Mouse (Mus musculus) intestine, embryonic 15.5 days (tissue): ENCODE measurements around the gene Ociad1. TPM values are rescaled to one million over a fixed set of nuclear protein-coding genes. Genes with fewer than 3 reads are reported as not detected.
"Not testable (repeated sequence)": the region's sequence is repeated elsewhere in the genome, so short reads cannot be mapped to it uniquely, and the experiment has no call there.

Source experiments
- ATAC-seq: fragments of 200-750 bp; cut with Nextera tagmentation; 2 replicates; pipeline ENCODE4 v1.8.0; 2017; ENCODE audit warnings: moderate TSS enrichment, moderate library complexity
- H3K27ac ChIP-seq: fragments of 300-500 bp; sonication (generic); 2 replicates; pipeline ENCODE4 v1.5.1; 2015; ENCODE audit warnings: mild to moderate bottlenecking, inconsistent platforms
- H3K27me3 ChIP-seq: fragments of 300-500 bp; sonication (generic); replicated peaks from 2 replicates; pipeline ENCODE4 v1.6.1; 2015; ENCODE audit warnings: inconsistent platforms
- H3K36me3 ChIP-seq: fragments of 300-500 bp; sonication (generic); 2 replicates; pipeline ENCODE4 v1.6.1; 2015; ENCODE audit warnings: inconsistent platforms
- H3K4me1 ChIP-seq: fragments of 300-500 bp; sonication (generic); replicated peaks from 2 replicates; pipeline ENCODE4 v1.6.1; 2015; ENCODE audit warnings: inconsistent platforms
- H3K4me2 ChIP-seq: fragments of 300-500 bp; sonication (generic); replicated peaks from 2 replicates; pipeline ENCODE4 v1.6.1; 2015; ENCODE audit warnings: mild to moderate bottlenecking, inconsistent platforms
- H3K4me3 ChIP-seq: fragments of 300-500 bp; sonication (generic); replicated peaks from 2 replicates; pipeline ENCODE4 v1.5.1; 2015; ENCODE audit warnings: inconsistent platforms
- H3K9ac ChIP-seq: fragments of 300-500 bp; sonication (generic); 2 replicates; pipeline ENCODE4 v1.6.1; 2015; ENCODE audit warnings: inconsistent platforms
- H3K9me3 ChIP-seq: fragments of 300-500 bp; sonication (generic); 2 replicates; pipeline ENCODE4 v1.6.1; 2016; ENCODE audit warnings: inconsistent platforms
- WGBS: fragments of 180-500 bp; shearing (Covaris S2); methylation state at CpG from one replicate; pipeline ENCODE4 v1.1.7; 2015; 5-methylcytosine and 5-hydroxymethylcytosine counted together
- polyA plus RNA-seq: library from polyadenylated mRNA; unstranded; fragments of >200 nt; fragmentation: Nextera tagmentation; extraction: Ambion mirVana; gene quantifications from 2 replicates; pipeline ENCODE4 v1.2.1, GENCODE M21; 2015

Ociad1 gene
- polyA plus RNA-seq, 1 experiment from 2014 or later = 246 TPM

GRCm38 (mm10) chr5:73322684-73323083, 30.1 kb downstream of the Ociad1 start:
- H3K27ac ChIP-seq, H3K27me3 ChIP-seq, ATAC-seq, H3K9me3 ChIP-seq, H3K4me1 ChIP-seq, H3K4me3 ChIP-seq, H3K9ac ChIP-seq, H3K4me2 ChIP-seq, H3K36me3 ChIP-seq: not testable (repeated sequence)
- 98% methylated on average over 1 of the region's 1 CpGs for WGBS

- ATAC-seq = no peak
- WGBS = 74% methylated on average over 5 of the region's 5 CpGs
- no peaks in the 10 kb centered on the region for H3K4me1 ChIP-seq
- no peak overlapping the region for H3K9ac ChIP-seq
- no peak overlapping the region for H3K4me2 ChIP-seq
- H3K4me3 ChIP-seq = no peak overlapping the region
- H3K36me3 ChIP-seq = no peaks in the 10 kb centered on the region
- H3K9me3 ChIP-seq = no peaks in the 10 kb centered on the region
- H3K27me3 ChIP-seq = no peaks in the 10 kb centered on the region
- H3K27ac ChIP-seq = no peak overlapping the region
Measured at GRCm38 (mm10) chr5:73323602-73324001, 31.0 kb downstream of the Ociad1 start.

- no peak for ATAC-seq
- Histone ChIP-seq H3K4me3 (no peak overlapping the region), H3K9ac (no peak overlapping the region), H3K27me3 (no peaks in the 10 kb centered on the region), H3K36me3 (no peaks in the 10 kb centered on the region), H3K4me2 (no peak overlapping the region), H3K4me1 (no peaks in the 10 kb centered on the region), H3K27ac (no peak overlapping the region), H3K9me3 (no peaks in the 10 kb centered on the region)
- 63% methylated on average over 8 of the region's 8 CpGs for WGBS
Measured at GRCm38 (mm10) chr5:73324526-73325170, 32.1 kb downstream of the Ociad1 start.

- H3K27ac ChIP-seq = no peak overlapping the region
- no peaks in the 10 kb centered on the region for H3K27me3 ChIP-seq
- H3K36me3 ChIP-seq = no peaks in the 10 kb centered on the region; the same call in 1 of the 2 replicates
- no peaks in the 10 kb centered on the region for H3K9me3 ChIP-seq
- no peak overlapping the region for H3K9ac ChIP-seq
- no peak overlapping the region for H3K4me2 ChIP-seq
- no peak overlapping the region for H3K4me3 ChIP-seq
- 11% methylated on average over 4 of the region's 4 CpGs for WGBS
- ATAC-seq = peak; percentile 55
- peaks cover 12% of the 10 kb centered on the region for H3K4me1 ChIP-seq
Measured at GRCm38 (mm10) chr5:73331002-73331401, 38.4 kb downstream of the Ociad1 start.

GRCm38 (mm10) chr5:73336448-73336847, 43.9 kb downstream of the Ociad1 start:
- H3K4me1 ChIP-seq = peaks cover 4% of the 10 kb centered on the region
- peak; percentile 73 for ATAC-seq
- peak overlapping the region; percentile 85 for H3K4me2 ChIP-seq
- H3K36me3 ChIP-seq = no peaks in the 10 kb centered on the region; the same call in 1 of the 2 replicates
- H3K27ac ChIP-seq = peak overlapping the region; percentile 88
- peak overlapping the region; percentile 58; the same call in 1 of the 2 replicates for H3K4me3 ChIP-seq
- H3K9ac ChIP-seq = no peak overlapping the region
- H3K27me3 ChIP-seq = no peaks in the 10 kb centered on the region
- 37% methylated on average over 5 of the region's 5 CpGs for WGBS
- no peaks in the 10 kb centered on the region for H3K9me3 ChIP-seq

GRCm38 (mm10) chr5:73337961-73338831, 45.6 kb downstream of the Ociad1 start:
- peak overlapping the region; percentile 58 for H3K4me3 ChIP-seq
- 3% methylated on average over 35 of the region's 41 CpGs for WGBS
- H3K27ac ChIP-seq = peak overlapping the region; percentile 88
- H3K9me3 ChIP-seq = no peaks in the 10 kb centered on the region
- H3K27me3 ChIP-seq = no peaks in the 10 kb centered on the region
- peak overlapping the region; percentile 68 for H3K9ac ChIP-seq
- peak; percentile 67 for ATAC-seq
- peak overlapping the region; percentile 85 for H3K4me2 ChIP-seq
- peaks cover 7% of the 10 kb centered on the region for H3K4me1 ChIP-seq
- no peaks in the 10 kb centered on the region for H3K36me3 ChIP-seq

- H3K4me1 ChIP-seq = peaks cover 7% of the 10 kb centered on the region
- H3K4me3 ChIP-seq = peak overlapping the region; percentile 58
- no peaks in the 10 kb centered on the region for H3K27me3 ChIP-seq
- peak overlapping the region; percentile 68 for H3K9ac ChIP-seq
- ATAC-seq = 0 out of 2 replicates have a peak, but pooled peaks have one; percentile 5
- H3K9me3 ChIP-seq = no peaks in the 10 kb centered on the region
- H3K4me2 ChIP-seq = peak overlapping the region; percentile 85
- 42% methylated on average over 14 of the region's 14 CpGs for WGBS
- no peaks in the 10 kb centered on the region for H3K36me3 ChIP-seq
- peak overlapping the region; percentile 88 for H3K27ac ChIP-seq
Measured at GRCm38 (mm10) chr5:73338832-73339163, 46.2 kb downstream of the Ociad1 start.

- Histone ChIP-seq H3K9me3 (no peaks in the 10 kb centered on the region), H3K4me1 (peaks cover 7% of the 10 kb centered on the region), H3K27ac (no peak overlapping the region), H3K36me3 (no peaks in the 10 kb centered on the region), H3K4me3 (no peak overlapping the region), H3K9ac (no peak overlapping the region), H3K4me2 (no peak overlapping the region), H3K27me3 (no peaks in the 10 kb centered on the region)
- WGBS = 83% methylated on average over 9 of the region's 9 CpGs
- ATAC-seq = 0 out of 2 replicates have a peak, but pooled peaks have one; percentile 7
Measured at GRCm38 (mm10) chr5:73339779-73340722, 47.5 kb downstream of the Ociad1 start.

- 81% methylated on average over 8 of the region's 8 CpGs for WGBS
- no peak within 1 kb of the TSS for H3K9ac ChIP-seq
- peaks cover 4% of the 10 kb centered on the region for H3K4me1 ChIP-seq
- H3K4me3 ChIP-seq = no peak within 1 kb of the TSS
- no peaks in the 10 kb centered on the region for H3K9me3 ChIP-seq
- H3K27ac ChIP-seq = no peak within 1 kb of the TSS
- no peaks in the 10 kb centered on the region for H3K36me3 ChIP-seq
- no peak within 1 kb of the TSS for H3K4me2 ChIP-seq
- ATAC-seq = no peak
- no peaks in the 10 kb centered on the region for H3K27me3 ChIP-seq
Measured at GRCm38 (mm10) chr5:73340723-73341235, 48.2 kb downstream of the Ociad1 start, which contains the start of gene Ociad2. Ociad2 (minus strand) TSS chr5:73341028.

- Histone ChIP-seq H3K9ac (no peak overlapping the region), H3K27ac (0 out of 2 replicates have a peak overlapping the region, but pooled peaks have one; percentile 13), H3K27me3 (no peaks in the 10 kb centered on the region), H3K4me1 (peaks cover 3% of the 10 kb centered on the region; the same call in 1 of the 2 replicates), H3K9me3 (no peaks in the 10 kb centered on the region), H3K36me3 (no peaks in the 10 kb centered on the region), H3K4me2 (no peak overlapping the region), H3K4me3 (no peak overlapping the region)
- no peak for ATAC-seq
- WGBS = 82% methylated on average over 22 of the region's 22 CpGs
Measured at GRCm38 (mm10) chr5:73342701-73343355, 50.2 kb downstream of the Ociad1 start.

- Histone ChIP-seq H3K36me3 (no peaks in the 10 kb centered on the region), H3K4me2 (peak overlapping the region; percentile 18; the same call in 1 of the 2 replicates), H3K9me3 (no peaks in the 10 kb centered on the region), H3K9ac (no peak overlapping the region), H3K27ac (peak overlapping the region; percentile 13; the same call in 1 of the 2 replicates), H3K4me1 (peaks cover 5% of the 10 kb centered on the region; the same call in 1 of the 2 replicates), H3K27me3 (no peaks in the 10 kb centered on the region), H3K4me3 (no peak overlapping the region)
- WGBS = 43% methylated on average over 10 of the region's 10 CpGs
- ATAC-seq = peak; percentile 76
Measured at GRCm38 (mm10) chr5:73344310-73344709, 51.7 kb downstream of the Ociad1 start.
